24 mouse cellular contexts compared by ENCODE assay signal in genomic region chr1:172181777-172182176, GRCm38 (mm10). TPM values are rescaled to one million over a fixed set of nuclear protein-coding genes. Genes with fewer than 3 reads are reported as not detected.
"Had no signal": no experiment of that assay in that cellular context is flagged by ENCODE, and none has a peak within 500 bp of the region (broad histone marks: within the 10 kb centered on the region; RNA-seq: fewer than 3 reads in every experiment).

No protein-coding gene starts in this region.

- H3K4me3 ChIP-seq: embryonic facial prominence, embryonic 10.5 days; embryonic facial prominence, embryonic 12.5 days; embryonic facial prominence, embryonic 13.5 days; embryonic facial prominence, embryonic 15.5 days; erythroblast, embryonic 14.5 days; forebrain, embryonic 10.5 days; forebrain, embryonic 12.5 days; forebrain, embryonic 13.5 days; forebrain, embryonic 15.5 days; heart, adult 2 months; heart, embryonic 10.5 days had no signal

- H3K27ac ChIP-seq: embryonic facial prominence, embryonic 10.5 days; embryonic facial prominence, embryonic 12.5 days; embryonic facial prominence, embryonic 13.5 days; embryonic facial prominence, embryonic 15.5 days; forebrain, embryonic 10.5 days; forebrain, embryonic 12.5 days; forebrain, embryonic 13.5 days; forebrain, embryonic 15.5 days; heart, embryonic 10.5 days had no signal

- ATAC-seq: forebrain, embryonic 13.5 days; forebrain, embryonic 14.5 days; forebrain, embryonic 15.5 days; forebrain, embryonic 16.5 days; forebrain, postnatal 0 days had no signal

- DNase-seq: cerebellum, adult 8-10 months; cerebellum, adult 9-11 months; cerebellum, postnatal 14 days; cerebellum, postnatal 36 days; embryo, embryonic 11 days; forebrain, postnatal 0 days; gastrocnemius, postnatal 14 days; gastrocnemius, postnatal 25 days; gastrocnemius, postnatal 36 days; heart, adult 18-20 months; heart, adult 2 months had no signal

RNA-seq across cellular contexts. Expression of gene Casq1, which starts 37.9 kb away (rescaled TPM):
- total RNA-seq: granulocyte monocyte progenitor cell, adult 5-6 weeks had no signal
